In the genomic region with DNA sequence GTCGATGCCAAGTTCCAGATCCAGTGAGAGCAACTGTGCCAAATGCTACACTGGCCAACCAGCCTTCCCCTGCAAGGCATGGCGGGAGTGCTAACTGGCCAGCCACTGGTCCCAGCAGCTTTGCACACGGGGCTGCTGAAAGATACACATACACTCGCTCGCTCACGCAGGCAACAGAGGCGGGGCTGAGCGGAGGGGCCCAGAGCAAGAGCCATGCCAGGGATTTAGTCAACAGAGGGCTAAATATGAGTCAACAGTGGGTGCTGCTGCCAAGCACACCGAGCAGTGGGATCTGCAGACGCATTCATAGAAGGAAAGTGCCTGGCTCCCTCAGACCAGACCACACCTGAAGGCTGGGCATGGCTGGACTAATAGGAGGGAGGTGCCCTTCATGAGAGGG, we compare ENCODE assay signal across 7 mouse cellular contexts. TPM values are rescaled to one million over a fixed set of nuclear protein-coding genes. Genes with fewer than 3 reads are reported as not detected.
DNase-seq lines count a peak whose midpoint lies in the region; ATAC-seq and TF ChIP-seq lines count a peak whose summit lies in the region.

No protein-coding gene starts in this region.

- H3K36me3 ChIP-seq in liver, postnatal 0 days (replicated peaks; ENCODE audit: insufficient read depth, low read length), result no peaks in the 10 kb centered on the region
- H3K36me3 ChIP-seq in liver, embryonic 11.5 days (ENCODE audit: control insufficient read depth, insufficient read depth, low read length), result no peaks in the 10 kb centered on the region
- no peaks in the 10 kb centered on the region for H3K36me3 ChIP-seq in stomach, embryonic 14.5 days (ENCODE audit: control insufficient read depth, insufficient read depth, low read length)
- H3K36me3 ChIP-seq in midbrain, embryonic 10.5 days, result no peaks in the 10 kb centered on the region

- peak; percentile 77 for ATAC-seq in liver, postnatal 0 days
- no peak for ATAC-seq in liver, embryonic 11.5 days (replicated peaks; ENCODE audit: low FRiP score)
- peak; percentile 38; the same call in 1 of the 2 replicates for ATAC-seq in stomach, embryonic 14.5 days (ENCODE audit: insufficient number of reproducible peaks, insufficient read depth, low FRiP score, low read depth)

- TF ChIP-seq EP300 in liver, postnatal 0 days (IDR thresholded peaks at IDR 0.05; ENCODE audit: low read depth), result no peak

- H3K9me3 ChIP-seq in liver, postnatal 0 days (ENCODE audit: low read length), result no peaks in the 10 kb centered on the region
- no peaks in the 10 kb centered on the region for H3K9me3 ChIP-seq in liver, embryonic 11.5 days (ENCODE audit: control insufficient read depth, low read length)
- no peaks in the 10 kb centered on the region for H3K9me3 ChIP-seq in stomach, embryonic 14.5 days (ENCODE audit: control insufficient read depth, low read depth, low read length)
- H3K9me3 ChIP-seq in midbrain, embryonic 10.5 days (replicated peaks), result no peaks in the 10 kb centered on the region

- no peak for TF ChIP-seq POLR2A in brain, embryonic 14.5 days (IDR thresholded peaks at IDR 0.05; ENCODE audit: borderline replicate concordance, extremely low read depth, insufficient read depth, insufficient read length, poor library complexity, severe bottlenecking)

- no peak overlapping the region for H3K9ac ChIP-seq in liver, postnatal 0 days (replicated peaks)
- no peak overlapping the region for H3K9ac ChIP-seq in liver, embryonic 11.5 days (ENCODE audit: low read depth, low read length)
- no peak overlapping the region for H3K9ac ChIP-seq in stomach, embryonic 14.5 days (replicated peaks; ENCODE audit: low read depth, low read length)

- DNase-seq in liver, postnatal 0 days, result peak; percentile 62
- DNase-seq in liver, embryonic 11.5 days (ENCODE audit: low spot score), result no peak
- DNase-seq in brain, embryonic 14.5 days (ENCODE audit: low read depth), result peak; percentile 83
- peak; percentile 41 for DNase-seq in gastrocnemius, postnatal 10 days
- DNase-seq in layer of hippocampus, adult 18-20 months (ENCODE audit: low spot score in 2 of 2), result peak; percentile 20 to 57
- DNase-seq in midbrain, embryonic 10.5 days (ENCODE audit: low spot score), result no peak

- H3K27me3 ChIP-seq in liver, postnatal 0 days (ENCODE audit: insufficient read depth, low read length), result peaks cover 25% of the 10 kb centered on the region
- peaks cover 46% of the 10 kb centered on the region for H3K27me3 ChIP-seq in liver, embryonic 11.5 days (replicated peaks; ENCODE audit: control insufficient read depth, insufficient read depth, low read length)
- H3K27me3 ChIP-seq in stomach, embryonic 14.5 days (ENCODE audit: control insufficient read depth, insufficient read depth, low read length), result peaks cover 8% of the 10 kb centered on the region; the same call in 1 of the 2 replicates
- peaks cover 57% of the 10 kb centered on the region for H3K27me3 ChIP-seq in midbrain, embryonic 10.5 days (ENCODE audit: low read depth, poor library complexity, severe bottlenecking)

- H3K4me3 ChIP-seq in liver, postnatal 0 days (ENCODE audit: low read depth, low read length), result no peak overlapping the region
- no peak overlapping the region for H3K4me3 ChIP-seq in liver, embryonic 11.5 days (ENCODE audit: low read depth, low read length)
- no peak overlapping the region for H3K4me3 ChIP-seq in stomach, embryonic 14.5 days (ENCODE audit: low read depth, low read length)
- no peak overlapping the region for H3K4me3 ChIP-seq in midbrain, embryonic 10.5 days

- no peak for TF ChIP-seq CTCF in liver, postnatal 0 days (IDR thresholded peaks at IDR 0.05; ENCODE audit: low read depth)
- no peak for TF ChIP-seq CTCF in brain, embryonic 14.5 days (IDR thresholded peaks at IDR 0.05; ENCODE audit: borderline replicate concordance, extremely low read depth, insufficient read depth, insufficient read length)

- H3K27ac ChIP-seq in liver, postnatal 0 days (ENCODE audit: low read depth), result 0 out of 2 replicates have a peak overlapping the region, but pooled peaks have one; percentile 4
- H3K27ac ChIP-seq in liver, embryonic 11.5 days (ENCODE audit: low read depth, low read length), result no peak overlapping the region
- no peak overlapping the region for H3K27ac ChIP-seq in stomach, embryonic 14.5 days (ENCODE audit: low read length)
- H3K27ac ChIP-seq in midbrain, embryonic 10.5 days (replicated peaks), result no peak overlapping the region

- peak overlapping the region; percentile 42 for H3K4me2 ChIP-seq in liver, postnatal 0 days (ENCODE audit: low read depth, low read length)
- no peak overlapping the region for H3K4me2 ChIP-seq in liver, embryonic 11.5 days
- H3K4me2 ChIP-seq in stomach, embryonic 14.5 days (replicated peaks; ENCODE audit: low read depth, low read length), result no peak overlapping the region; the same call in 1 of the 2 replicates

- 59% methylated on average over 10 of the region's 10 CpGs for WGBS in liver, postnatal 0 days (ENCODE audit: insufficient replicate concordance)
- 61% methylated on average over 10 of the region's 10 CpGs for WGBS in liver, embryonic 11.5 days
- 64% methylated on average over 10 of the region's 10 CpGs for WGBS in stomach, embryonic 14.5 days
- 69% methylated on average over 10 of the region's 10 CpGs for WGBS in midbrain, embryonic 10.5 days

- H3K4me1 ChIP-seq in liver, postnatal 0 days (ENCODE audit: insufficient read depth), result peaks cover 13% of the 10 kb centered on the region
- peaks cover 3% of the 10 kb centered on the region; the same call in 1 of the 2 replicates for H3K4me1 ChIP-seq in liver, embryonic 11.5 days (replicated peaks; ENCODE audit: control insufficient read depth, insufficient read depth, low read length)
- peaks cover 14% of the 10 kb centered on the region for H3K4me1 ChIP-seq in stomach, embryonic 14.5 days (ENCODE audit: control insufficient read depth, insufficient read depth, low read length)
- peaks cover 34% of the 10 kb centered on the region for H3K4me1 ChIP-seq in midbrain, embryonic 10.5 days

RNA-seq across cellular contexts. Expression of gene Epb41l4b, which starts 3.8 kb away (rescaled TPM):
- 6.7 and 8.4 TPM in 2 replicates for polyA plus RNA-seq in liver, postnatal 0 days (2015; fragmentation: Nextera tagmentation; extraction: Ambion mirVana)
- 2.1 and 2.3 TPM in 2 replicates for polyA plus RNA-seq in liver, embryonic 11.5 days (2014; fragmentation: Nextera tagmentation; extraction: Ambion mirVana)
- 5.3 and 8.7 TPM in 2 replicates for polyA plus RNA-seq in brain, embryonic 14.5 days (2012; rRNA removed)
- 1 to 10 TPM; 8.1 to 8.7 TPM for total RNA-seq in gastrocnemius, postnatal 10 days (2021)
- 10 to 100 TPM; 24.9 to 29.8 TPM for total RNA-seq in layer of hippocampus, adult 18-20 months (2021)
- 6.3 and 6.7 TPM in 2 replicates for polyA plus RNA-seq in stomach, embryonic 14.5 days (2014; fragmentation: Nextera tagmentation; extraction: Ambion mirVana)
- 0.37 and 0.52 TPM in 2 replicates for polyA plus RNA-seq in midbrain, embryonic 10.5 days (2016; fragmentation: Nextera tagmentation; extraction: Ambion mirVana)

Comparison
In these comparisons a context has a peak if more than half of its experiments do, and no peak if none do; other contexts are left out.
1. DNase-seq: peak in liver, postnatal 0 days (single experiment), brain, embryonic 14.5 days (single experiment), gastrocnemius, postnatal 10 days (single experiment) and layer of hippocampus, adult 18-20 months (2 of 2); none in liver, embryonic 11.5 days (single experiment) and midbrain, embryonic 10.5 days (single experiment).